In the genomic region with DNA sequence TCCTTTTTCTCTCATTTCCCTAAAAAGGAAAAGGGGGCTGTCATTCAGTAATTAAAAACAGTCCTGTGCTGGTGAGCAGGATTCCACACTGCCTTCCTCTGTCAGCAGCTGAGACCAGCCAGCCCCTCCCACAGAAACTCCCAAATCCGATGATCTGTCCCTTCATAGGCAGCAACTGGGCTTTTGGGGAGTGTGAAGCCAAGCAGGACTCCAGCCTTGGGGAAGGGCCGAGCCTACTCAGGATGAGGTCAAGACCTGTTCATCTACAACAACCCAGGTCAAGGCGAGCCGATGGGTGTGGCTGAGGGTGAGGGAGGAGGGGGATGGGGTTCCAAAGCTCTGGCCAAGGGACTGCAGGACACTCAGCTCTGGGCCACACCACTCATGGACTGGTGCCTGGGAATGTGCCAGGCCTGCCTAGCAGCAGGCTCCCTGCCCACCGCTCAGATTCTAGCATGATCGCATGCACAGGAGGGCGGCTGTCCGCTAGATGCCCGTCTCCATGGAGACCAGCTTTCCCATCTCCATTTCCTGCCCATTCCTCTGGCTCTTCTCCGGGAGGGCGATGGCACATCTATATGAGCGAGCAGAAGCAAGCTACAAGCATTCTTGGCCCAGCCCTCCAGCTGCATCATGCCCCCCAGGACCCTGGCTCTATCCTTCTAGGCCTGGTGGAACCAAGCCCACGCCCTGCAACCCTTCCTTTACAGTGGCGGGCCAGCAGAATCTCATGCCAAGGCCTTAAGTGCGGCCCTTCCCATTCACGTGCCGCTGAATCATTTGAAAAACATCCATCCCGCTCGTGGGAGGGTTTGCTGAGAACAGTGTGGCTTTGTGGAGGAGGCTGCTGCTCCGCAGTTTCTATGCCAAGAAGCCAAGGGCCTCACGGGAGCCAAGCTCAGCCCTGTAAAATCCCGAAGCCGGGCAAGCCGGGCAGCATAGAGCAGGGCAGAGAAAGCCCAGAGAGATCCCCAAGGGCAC, we compare ENCODE assay signal across 8 mouse cellular contexts. TPM values are rescaled to one million over a fixed set of nuclear protein-coding genes. Genes with fewer than 3 reads are reported as not detected.
DNase-seq lines count a peak whose midpoint lies in the region; ATAC-seq and TF ChIP-seq lines count a peak whose summit lies in the region.

No protein-coding gene starts in this region.

- peak; percentile 79 for ATAC-seq in frontal cortex, adult (ENCODE audit: low TSS enrichment)
- ATAC-seq in stomach, postnatal 0 days (ENCODE audit: low FRiP score, low TSS enrichment), result peak; percentile 71
- no peak for ATAC-seq in activated CD4-positive, CD25-positive, alpha-beta regulatory T cell, adult 4 months

- H3K9me3 ChIP-seq in stomach, postnatal 0 days (ENCODE audit: control insufficient read depth, low read length), result no peaks in the 10 kb centered on the region

- no peak for TF ChIP-seq EP300 in stomach, postnatal 0 days (optimal IDR thresholded peaks at IDR 0.05)

- TF ChIP-seq CTCF in cerebellum, adult 2 months (IDR thresholded peaks at IDR 0.05; ENCODE audit: borderline replicate concordance, insufficient read depth, low read depth, low read length), result no peak
- TF ChIP-seq CTCF in stomach, postnatal 0 days (IDR thresholded peaks at IDR 0.05; ENCODE audit: low read depth), result no peak

- peak overlapping the region; percentile 56; the same call in 1 of the 2 replicates for H3K27ac ChIP-seq in cerebellum, adult 2 months (ENCODE audit: insufficient read depth, low read length)
- peak overlapping the region; percentile 78 for H3K27ac ChIP-seq in stomach, postnatal 0 days (replicated peaks)

- H3K4me1 ChIP-seq in cerebellum, adult 2 months (ENCODE audit: control insufficient read depth, insufficient read depth, low read length), result peaks cover 15% of the 10 kb centered on the region
- 0 out of 2 replicates have a peak, but pooled peaks cover 3% of the 10 kb centered on the region for H3K4me1 ChIP-seq in stomach, postnatal 0 days (replicated peaks; ENCODE audit: control insufficient read depth, insufficient read depth)

- DNase-seq in adipocyte (ENCODE audit: low spot score), result peak; percentile 80
- peak; percentile 60 to 64 for DNase-seq in cerebellum, adult 2 months
- DNase-seq in heart, postnatal 14 days, result peak; percentile 70 to 75
- DNase-seq in layer of hippocampus, postnatal 10 days (ENCODE audit: low spot score in 2 of 2), result peak; percentile 81 to 83
- peak; percentile 87 for DNase-seq in lung, postnatal 36 days
- peak; percentile 60 for DNase-seq in stomach, postnatal 0 days (ENCODE audit: low spot score)

- no peak for TF ChIP-seq POLR2A in cerebellum, adult 2 months (IDR thresholded peaks at IDR 0.05; ENCODE audit: borderline replicate concordance, insufficient read depth, low read length)

- intact Hi-C loops in heart, postnatal 14 days (cut with DNase I), result no loop called here

- H3K36me3 ChIP-seq in stomach, postnatal 0 days (ENCODE audit: control insufficient read depth, insufficient read depth, low read length), result no peaks in the 10 kb centered on the region; the same call in 1 of the 2 replicates

- peak overlapping the region; percentile 6 for H3K4me3 ChIP-seq in cerebellum, adult 2 months (replicated peaks; ENCODE audit: insufficient read depth, low read depth, low read length)
- H3K4me3 ChIP-seq in stomach, postnatal 0 days (ENCODE audit: low read depth, low read length), result no peak overlapping the region

- H3K4me2 ChIP-seq in stomach, postnatal 0 days (replicated peaks; ENCODE audit: low read depth), result no peak overlapping the region

- H3K9ac ChIP-seq in stomach, postnatal 0 days (ENCODE audit: low read length), result peak overlapping the region; percentile 41

- WGBS in cerebellum, adult 2 months, result 19% methylated on average over 24 of the region's 24 CpGs
- WGBS in stomach, postnatal 0 days, result 52% methylated on average over 24 of the region's 24 CpGs

- no peaks in the 10 kb centered on the region for H3K27me3 ChIP-seq in cerebellum, adult 2 months (ENCODE audit: control insufficient read depth, insufficient read depth, low read length)
- H3K27me3 ChIP-seq in stomach, postnatal 0 days (ENCODE audit: control insufficient read depth, insufficient read depth, low read length), result no peaks in the 10 kb centered on the region

RNA-seq across cellular contexts. Expression of gene Cep295nl, which starts 15.0 kb away (rescaled TPM):
- polyA plus RNA-seq in cerebellum, adult 2 months (2012; rRNA removed), result 0.21 and 0.49 TPM in 2 replicates
- total RNA-seq in heart, postnatal 14 days (2021), result 1 to 10 TPM in 1 of 2 experiments, under 1 TPM in 1; 1.00 to 2.0 TPM
- total RNA-seq in layer of hippocampus, postnatal 10 days (2021), result 1 to 10 TPM; 1.8 to 2.6 TPM
- polyA plus RNA-seq in stomach, postnatal 0 days (2015; fragmentation: Nextera tagmentation; extraction: Ambion mirVana), result 0.51 and 0.53 TPM in 2 replicates
- polyA plus RNA-seq in activated CD4-positive, CD25-positive, alpha-beta regulatory T cell, adult 4 months (2017; shearing (Covaris generic)), result under 1 TPM; 0.24 to 0.45 TPM

RNA-seq across cellular contexts. Expression of gene Timp2, which starts 28.3 kb away (rescaled TPM):
- 119 and 137 TPM in 2 replicates for polyA plus RNA-seq in cerebellum, adult 2 months (2012; rRNA removed)
- total RNA-seq in heart, postnatal 14 days (2021), result 100 to 1,000 TPM; 150 to 168 TPM
- total RNA-seq in layer of hippocampus, postnatal 10 days (2021), result 100 to 1,000 TPM; 255 to 337 TPM
- polyA plus RNA-seq in stomach, postnatal 0 days (2015; fragmentation: Nextera tagmentation; extraction: Ambion mirVana), result 72.7 and 77.2 TPM in 2 replicates
- 10 to 100 TPM; 10.2 to 11.2 TPM for polyA plus RNA-seq in activated CD4-positive, CD25-positive, alpha-beta regulatory T cell, adult 4 months (2017; shearing (Covaris generic))

RNA-seq across cellular contexts. Expression of gene Usp36, which starts 37.2 kb away (rescaled TPM):
- 33.6 and 33.8 TPM in 2 replicates for polyA plus RNA-seq in cerebellum, adult 2 months (2012; rRNA removed)
- total RNA-seq in heart, postnatal 14 days (2021), result 10 to 100 TPM; 14.4 to 15.6 TPM
- total RNA-seq in layer of hippocampus, postnatal 10 days (2021), result 10 to 100 TPM; 23.2 to 26.7 TPM
- polyA plus RNA-seq in stomach, postnatal 0 days (2015; fragmentation: Nextera tagmentation; extraction: Ambion mirVana), result 8.1 and 8.9 TPM in 2 replicates
- polyA plus RNA-seq in activated CD4-positive, CD25-positive, alpha-beta regulatory T cell, adult 4 months (2017; shearing (Covaris generic)), result 10 to 100 TPM; 15.6 to 15.8 TPM
